Mouse (Mus musculus): Measurements from ENCODE around the gene Polr2h.
A peak's percentile ranks its signal among the peaks of the same experiment; 100 is the strongest.

Gene Polr2h

GRCm38 (mm10) chr16:20723247-20723646 is 5.8 kb downstream of the Polr2h start:
- DNase-seq, result no peak

GRCm38 (mm10) chr16:20724338-20724748 is 6.9 kb downstream of the Polr2h start:
- no peak for DNase-seq

- DNase-seq, result no peak
Measured at GRCm38 (mm10) chr16:20725321-20725720, 7.9 kb downstream of the Polr2h start.

- DNase-seq, result no peak
Measured at GRCm38 (mm10) chr16:20725750-20726149, 8.3 kb downstream of the Polr2h start.

- no peak for DNase-seq
Measured at GRCm38 (mm10) chr16:20726384-20726783, 8.9 kb downstream of the Polr2h start.

- DNase-seq, result no peak
Measured at GRCm38 (mm10) chr16:20730293-20730711, 12.8 kb downstream of the Polr2h start.

GRCm38 (mm10) chr16:20731688-20732087 is 14.2 kb downstream of the Polr2h start:
- no peak for DNase-seq

GRCm38 (mm10) chr16:20732251-20732924 is 14.9 kb downstream of the Polr2h start:
- no peak for DNase-seq

GRCm38 (mm10) chr16:20732925-20733730 is 15.7 kb downstream of the Polr2h start, which contains the start of gene Chrd:
TSS of gene Chrd (plus strand) at chr16:20733127.
- peak; percentile 75 for DNase-seq

GRCm38 (mm10) chr16:20733731-20734730 is 16.6 kb downstream of the Polr2h start, which contains the start of gene Thpo:
TSS of gene Thpo (minus strand) at chr16:20734511.
- DNase-seq, result no peak

GRCm38 (mm10) chr16:20735651-20736050 is 18.2 kb downstream of the Polr2h start:
- no peak for DNase-seq

GRCm38 (mm10) chr16:20736168-20736567 is 18.7 kb downstream of the Polr2h start:
- DNase-seq, result no peak

- no peak for DNase-seq
Measured at GRCm38 (mm10) chr16:20736823-20737222, 19.4 kb downstream of the Polr2h start.

GRCm38 (mm10) chr16:20739845-20740244 is 22.4 kb downstream of the Polr2h start:
- no peak for DNase-seq

GRCm38 (mm10) chr16:20746641-20747040 is 29.2 kb downstream of the Polr2h start:
- no peak for DNase-seq

GRCm38 (mm10) chr16:20750518-20750917 is 33.1 kb downstream of the Polr2h start:
- no peak for DNase-seq

GRCm38 (mm10) chr16:20756052-20756451 is 38.6 kb downstream of the Polr2h start:
- DNase-seq, result no peak

GRCm38 (mm10) chr16:20757385-20757784 is 39.9 kb downstream of the Polr2h start:
- DNase-seq, result no peak

- DNase-seq, result peak; percentile 58
Measured at GRCm38 (mm10) chr16:20761681-20762080, 44.2 kb downstream of the Polr2h start.

GRCm38 (mm10) chr16:20765244-20765643 is 47.8 kb downstream of the Polr2h start:
- DNase-seq, result no peak

Data from cerebellum, adult 11 months (tissue).